Mouse (Mus musculus) neural tube, embryonic 14.5 days (tissue): ENCODE measurements around the gene Pop5. TPM values are rescaled to one million over a fixed set of nuclear protein-coding genes. Genes with fewer than 3 reads are reported as not detected.

Source experiments
- ATAC-seq: fragments of 200-750 bp; cut with Nextera tagmentation; 2 replicates; pipeline ENCODE4 v1.8.0; 2017; ENCODE audit warnings: low read depth, mild to moderate bottlenecking, moderate TSS enrichment, moderate library complexity
- H3K27ac ChIP-seq: fragments of 300-500 bp; sonication (generic); 2 replicates; pipeline ENCODE4 v1.5.1; 2014; ENCODE audit warnings: low read depth, mild to moderate bottlenecking, control low read depth, low read length, moderate library complexity, mixed read lengths
- H3K27me3 ChIP-seq: fragments of 300-500 bp; sonication (generic); 2 replicates; pipeline ENCODE4 v1.6.1; 2014; ENCODE audit warnings: low read length; ENCODE audit not compliant: control insufficient read depth, insufficient read depth
- H3K36me3 ChIP-seq: fragments of 300-500 bp; sonication (generic); 2 replicates; pipeline ENCODE4 v1.6.1; 2014; ENCODE audit warnings: low read length, mixed read lengths; ENCODE audit not compliant: control insufficient read depth, insufficient read depth
- H3K4me1 ChIP-seq: fragments of 300-500 bp; sonication (generic); 2 replicates; pipeline ENCODE4 v1.6.1; 2014; ENCODE audit warnings: low read length; ENCODE audit not compliant: control insufficient read depth, insufficient read depth
- H3K4me2 ChIP-seq: fragments of 300-500 bp; sonication (generic); 2 replicates; pipeline ENCODE4 v1.6.1; 2014; ENCODE audit warnings: mild to moderate bottlenecking, low read depth, low read length, control low read depth
- H3K4me3 ChIP-seq: fragments of 300-500 bp; sonication (generic); 2 replicates; pipeline ENCODE4 v1.5.1; 2014; ENCODE audit warnings: low read depth, low read length, control low read depth, mixed read lengths
- H3K9ac ChIP-seq: fragments of 300-500 bp; sonication (generic); replicated peaks from 2 replicates; pipeline ENCODE4 v1.6.1; 2014; ENCODE audit warnings: low read depth, mild to moderate bottlenecking, control low read depth, low read length, mixed read lengths
- H3K9me3 ChIP-seq: fragments of 300-500 bp; sonication (generic); 2 replicates; pipeline ENCODE4 v1.6.1; 2016; ENCODE audit warnings: low read length; ENCODE audit not compliant: control insufficient read depth
- WGBS: fragments of 180-500 bp; shearing (Covaris S2); extraction: QIAGEN DNeasy Blood & Tissue Kit; methylation state at CpG from one replicate; pipeline ENCODE4 v1.1.7; 2014; 5-methylcytosine and 5-hydroxymethylcytosine counted together
- polyA plus RNA-seq: library from polyadenylated mRNA; unstranded; fragments of >200 nt; fragmentation: Nextera tagmentation; extraction: Ambion mirVana; gene quantifications from 2 replicates; pipeline ENCODE4 v1.2.1, GENCODE M21; 2014

The Pop5 gene
- polyA plus RNA-seq, 1 experiment from 2014 or later = 121 TPM

- H3K27ac ChIP-seq = no peak overlapping the region
These were observed 31.9 kb downstream of the Pop5 start for GRCm38 (mm10) chr5:115267469-115268045.

GRCm38 (mm10) chr5:115268266-115268665 lies 32.6 kb downstream of the Pop5 start:
- H3K4me3 ChIP-seq = no peak overlapping the region
- no peak overlapping the region for H3K27ac ChIP-seq
- no peak for ATAC-seq
- peaks cover 33% of the 10 kb centered on the region for H3K4me1 ChIP-seq
- 76% methylated on average over 3 of the region's 3 CpGs for WGBS
- no peak overlapping the region for H3K4me2 ChIP-seq
- H3K27me3 ChIP-seq = peaks cover 3% of the 10 kb centered on the region; the same call in 1 of the 2 replicates
- H3K9ac ChIP-seq = no peak overlapping the region
- H3K9me3 ChIP-seq = no peaks in the 10 kb centered on the region
- 0 out of 2 replicates have a peak, but pooled peaks cover 3% of the 10 kb centered on the region for H3K36me3 ChIP-seq

More at GRCm38 (mm10) chr5:115267469-115268045, 31.9 kb downstream of the Pop5 start:
- Histone ChIP-seq H3K36me3 (0 out of 2 replicates have a peak, but pooled peaks cover 3% of the 10 kb centered on the region), H3K9me3 (no peaks in the 10 kb centered on the region), H3K4me1 (peaks cover 30% of the 10 kb centered on the region), H3K27me3 (peaks cover 3% of the 10 kb centered on the region; the same call in 1 of the 2 replicates), H3K9ac (no peak overlapping the region), H3K4me2 (no peak overlapping the region), H3K4me3 (no peak overlapping the region)
- ATAC-seq = no peak
- 77% methylated on average over 3 of the region's 3 CpGs for WGBS

- WGBS = 95% methylated on average over 1 of the region's 1 CpGs
- Histone ChIP-seq H3K4me1 (peaks cover 35% of the 10 kb centered on the region), H3K36me3 (0 out of 2 replicates have a peak, but pooled peaks cover 3% of the 10 kb centered on the region), H3K4me2 (peak overlapping the region; percentile 83; the same call in 1 of the 2 replicates), H3K9ac (no peak overlapping the region), H3K9me3 (no peaks in the 10 kb centered on the region), H3K27me3 (peaks cover 3% of the 10 kb centered on the region; the same call in 1 of the 2 replicates), H3K27ac (no peak overlapping the region), H3K4me3 (no peak overlapping the region; the same call in 1 of the 2 replicates)
- no peak for ATAC-seq
These were observed 34.3 kb downstream of the Pop5 start for GRCm38 (mm10) chr5:115269969-115270368.

- peaks cover 3% of the 10 kb centered on the region; the same call in 1 of the 2 replicates for H3K27me3 ChIP-seq
- ATAC-seq = peak; percentile 32; the same call in 1 of the 2 replicates
- H3K9ac ChIP-seq = peak overlapping the region; percentile 96
- H3K4me1 ChIP-seq = peaks cover 35% of the 10 kb centered on the region
- H3K27ac ChIP-seq = peak overlapping the region; percentile 80
- peak overlapping the region; percentile 99 for H3K4me3 ChIP-seq
- no peaks in the 10 kb centered on the region for H3K9me3 ChIP-seq
- under 1% methylated on average over 62 of the region's 77 CpGs for WGBS
- 0 out of 2 replicates have a peak, but pooled peaks cover 3% of the 10 kb centered on the region for H3K36me3 ChIP-seq
- peak overlapping the region; percentile 83 for H3K4me2 ChIP-seq
These were observed 36.5 kb downstream of the Pop5 start for GRCm38 (mm10) chr5:115271931-115272811.

GRCm38 (mm10) chr5:115272812-115273548 lies 37.3 kb downstream of the Pop5 start, which contains the start of gene Rnf10:
TSS of gene Rnf10 (minus strand) at chr5:115272898.
- Histone ChIP-seq H3K4me3 (peak within 1 kb of the TSS; percentile 99), H3K4me1 (peaks cover 35% of the 10 kb centered on the region), H3K27ac (peak within 1 kb of the TSS; percentile 80), H3K9me3 (no peaks in the 10 kb centered on the region), H3K4me2 (peak within 1 kb of the TSS; percentile 83), H3K36me3 (0 out of 2 replicates have a peak, but pooled peaks cover 3% of the 10 kb centered on the region), H3K27me3 (peaks cover 3% of the 10 kb centered on the region; the same call in 1 of the 2 replicates), H3K9ac (peak within 1 kb of the TSS; percentile 96)
- peak; percentile 86 for ATAC-seq
- WGBS = 15% methylated on average over 26 of the region's 26 CpGs

- Histone ChIP-seq H3K4me1 (peaks cover 29% of the 10 kb centered on the region), H3K4me2 (peak overlapping the region; percentile 54; the same call in 1 of the 2 replicates), H3K9ac (peak overlapping the region; percentile 96; the same call in 1 of the 2 replicates), H3K27me3 (peaks cover 3% of the 10 kb centered on the region; the same call in 1 of the 2 replicates), H3K9me3 (no peaks in the 10 kb centered on the region), H3K36me3 (no peaks in the 10 kb centered on the region), H3K27ac (no peak overlapping the region; the same call in 1 of the 2 replicates), H3K4me3 (peak overlapping the region; percentile 99; the same call in 1 of the 2 replicates)
- WGBS = 78% methylated on average over 6 of the region's 6 CpGs
- peak; percentile 9; the same call in 1 of the 2 replicates for ATAC-seq
These were observed 38.0 kb downstream of the Pop5 start for GRCm38 (mm10) chr5:115273549-115274135.

- Histone ChIP-seq H3K4me1 (peaks cover 24% of the 10 kb centered on the region), H3K9me3 (no peaks in the 10 kb centered on the region), H3K27ac (no peak overlapping the region), H3K36me3 (no peaks in the 10 kb centered on the region), H3K9ac (no peak overlapping the region), H3K4me3 (no peak overlapping the region), H3K4me2 (no peak overlapping the region), H3K27me3 (peaks cover 3% of the 10 kb centered on the region; the same call in 1 of the 2 replicates)
- WGBS = 84% methylated on average over 1 of the region's 1 CpGs
- no peak for ATAC-seq
These were observed 38.7 kb downstream of the Pop5 start for GRCm38 (mm10) chr5:115274353-115274752.

- Histone ChIP-seq H3K4me3 (no peak overlapping the region), H3K4me1 (peaks cover 21% of the 10 kb centered on the region), H3K27ac (no peak overlapping the region), H3K27me3 (peaks cover 3% of the 10 kb centered on the region; the same call in 1 of the 2 replicates), H3K9me3 (no peaks in the 10 kb centered on the region), H3K36me3 (no peaks in the 10 kb centered on the region), H3K9ac (no peak overlapping the region), H3K4me2 (no peak overlapping the region)
- 93% methylated on average over 1 of the region's 1 CpGs for WGBS
- no peak for ATAC-seq
These were observed 39.1 kb downstream of the Pop5 start for GRCm38 (mm10) chr5:115274771-115275170.
